Mouse (Mus musculus) liver, adult 2 months (tissue): ENCODE measurements around the gene Slc20a1.

Source experiments
- CTCF ChIP-seq: fragments of 200-500 bp; IDR thresholded peaks from 2 replicates; pipeline ENCODE4 v1.5.1; 2011; ENCODE audit warnings: low read depth, low read length, control low read depth
- POLR2A ChIP-seq: fragments of 200-500 bp; IDR thresholded peaks from 2 replicates; pipeline ENCODE4 v1.6.1; 2011; ENCODE audit warnings: low read length, control low read depth; ENCODE audit not compliant: insufficient read depth; ENCODE audit errors: extremely low read depth

DNA sequence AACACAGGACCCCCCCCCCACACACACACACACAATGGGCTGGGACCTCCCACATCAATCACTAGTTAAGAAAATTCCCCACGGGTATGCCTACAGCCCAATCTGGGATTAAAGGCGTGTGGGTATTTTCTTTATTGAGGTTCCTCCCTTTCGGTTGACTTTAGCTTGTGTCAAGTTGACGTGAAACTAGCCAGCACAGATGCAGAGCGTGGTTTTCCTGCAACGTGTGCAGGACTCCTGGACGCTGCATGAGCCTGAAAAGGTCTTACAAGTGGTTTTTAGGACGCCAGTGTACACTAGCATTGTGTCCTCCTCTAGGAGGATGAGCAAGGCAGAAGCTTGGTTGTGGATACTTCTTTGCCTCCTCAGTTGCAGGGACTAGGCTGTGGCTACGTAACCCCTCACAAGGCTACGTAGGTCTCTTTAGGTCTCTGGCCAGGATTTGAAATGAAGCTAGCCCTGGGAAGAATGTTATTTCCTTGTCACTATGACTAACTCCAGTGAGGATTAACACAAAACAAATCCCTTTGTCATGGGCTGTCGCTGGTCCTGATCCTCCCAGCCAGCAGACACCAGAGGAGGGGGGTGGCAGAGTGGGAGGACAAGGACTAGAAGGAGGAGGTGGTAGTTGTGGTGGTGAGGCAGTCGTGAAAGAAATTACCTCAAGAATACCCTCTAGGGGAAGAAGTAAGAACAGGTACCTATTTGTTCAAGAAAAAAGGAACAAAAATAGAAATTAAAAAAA is 21.7 kb upstream of the Slc20a1 start:
- TF ChIP-seq CTCF (no peak), POLR2A (no peak)
